Mouse (Mus musculus) testis, postnatal 10 days (tissue): ENCODE measurements at regions not wholly inside any gene's neighbourhood (a gene's known extent, or its start where the extent isn't known, plus 50 kb on each side); places are given as distances from the start of the nearest gene placed in this dataset.

ENCODE experiments used
- DNase-seq: peaks from one replicate; pipeline ENCODE4 v3.0.0; 2021; ENCODE audit warnings: low spot score

GRCm38 (mm10) chr8:35321270-35321865 lies 444.2 kb upstream of the Gm19410 start:
- DNase-seq: no peak

GRCm38 (mm10) chr8:35323180-35323975 lies 442.2 kb upstream of the Gm19410 start:
- DNase-seq: no peak
